Mouse (Mus musculus) stomach, embryonic 16.5 days (tissue): ENCODE results near the gene S100pbp. TPM values are rescaled to one million over a fixed set of nuclear protein-coding genes. Genes with fewer than 3 reads are reported as not detected.
A peak's percentile ranks its signal among the peaks of the same experiment; 100 is the strongest.

Source experiments
- ATAC-seq: fragments of 200-750 bp; cut with Nextera tagmentation; 2 replicates; pipeline ENCODE4 v1.8.0; 2017; ENCODE audit warnings: moderate number of reproducible peaks, moderate TSS enrichment; ENCODE audit not compliant: insufficient read depth, low FRiP score
- H3K27ac ChIP-seq: fragments of 300-500 bp; sonication (generic); 2 replicates; pipeline ENCODE4 v1.5.1; 2014; ENCODE audit warnings: low read length
- H3K27me3 ChIP-seq: fragments of 300-500 bp; sonication (generic); 2 replicates; pipeline ENCODE4 v1.6.1; 2014; ENCODE audit warnings: low read length, control low read depth, mixed read lengths; ENCODE audit not compliant: control insufficient read depth, insufficient read depth
- H3K36me3 ChIP-seq: fragments of 300-500 bp; sonication (generic); 2 replicates; pipeline ENCODE4 v1.6.1; 2014; ENCODE audit warnings: low read length; ENCODE audit not compliant: control insufficient read depth, insufficient read depth
- H3K4me1 ChIP-seq: fragments of 300-500 bp; sonication (generic); 2 replicates; pipeline ENCODE4 v1.6.1; 2014; ENCODE audit warnings: low read length, control low read depth, mixed read lengths; ENCODE audit not compliant: control insufficient read depth, insufficient read depth
- H3K4me2 ChIP-seq: fragments of 300-500 bp; sonication (generic); 2 replicates; pipeline ENCODE4 v1.6.1; 2014; ENCODE audit warnings: low read depth, low read length, mixed read lengths
- H3K4me3 ChIP-seq: fragments of 300-500 bp; sonication (generic); replicated peaks from 2 replicates; pipeline ENCODE4 v1.5.1; 2014; ENCODE audit warnings: mild to moderate bottlenecking, low read length
- H3K9ac ChIP-seq: fragments of 300-500 bp; sonication (generic); 2 replicates; pipeline ENCODE4 v1.6.1; 2014; ENCODE audit warnings: low read length
- H3K9me3 ChIP-seq: fragments of 300-500 bp; sonication (generic); replicated peaks from 2 replicates; pipeline ENCODE4 v1.6.1; 2016; ENCODE audit warnings: low read length, control low read depth; ENCODE audit not compliant: control insufficient read depth
- WGBS: fragments of 180-500 bp; shearing (Covaris S2); extraction: QIAGEN DNeasy Blood & Tissue Kit; methylation state at CpG from one replicate; pipeline ENCODE4 v1.1.7; 2014; 5-methylcytosine and 5-hydroxymethylcytosine counted together
- polyA plus RNA-seq: library from polyadenylated mRNA; unstranded; fragments of >200 nt; fragmentation: Nextera tagmentation; extraction: Ambion mirVana; gene quantifications from 2 replicates; pipeline ENCODE4 v1.2.1, GENCODE M21; 2015

The S100pbp gene
- polyA plus RNA-seq, 1 experiment from 2014 or later = 13.1 TPM

- Histone ChIP-seq H3K9me3 (no peaks in the 10 kb centered on the region), H3K4me2 (no peak overlapping the region), H3K9ac (no peak overlapping the region), H3K27ac (no peak overlapping the region), H3K27me3 (no peaks in the 10 kb centered on the region), H3K36me3 (peaks cover 18% of the 10 kb centered on the region), H3K4me1 (no peaks in the 10 kb centered on the region), H3K4me3 (no peak overlapping the region)
- no peak for ATAC-seq
- whole genome bisulfite sequencing = 69% methylated on average over 1 of the region's 1 CpGs
Measured at GRCm38 (mm10) chr4:129172529-129172928, 17.0 kb downstream of the S100pbp start.

- no peak overlapping the region for H3K4me2 ChIP-seq
- H3K9ac ChIP-seq = no peak overlapping the region
- H3K36me3 ChIP-seq = peaks cover 7% of the 10 kb centered on the region
- H3K9me3 ChIP-seq = no peaks in the 10 kb centered on the region
- H3K4me1 ChIP-seq = peaks cover 8% of the 10 kb centered on the region; the same call in 1 of the 2 replicates
- no peak overlapping the region for H3K27ac ChIP-seq
- 86% methylated on average over 4 of the region's 4 CpGs for whole genome bisulfite sequencing
- no peak overlapping the region for H3K4me3 ChIP-seq
- no peaks in the 10 kb centered on the region for H3K27me3 ChIP-seq
- ATAC-seq = no peak
Measured at GRCm38 (mm10) chr4:129161581-129162255, 27.8 kb downstream of the S100pbp start.

GRCm38 (mm10) chr4:129161076-129161475 lies 28.5 kb downstream of the S100pbp start:
- Histone ChIP-seq H3K27me3 (no peaks in the 10 kb centered on the region), H3K9me3 (no peaks in the 10 kb centered on the region), H3K36me3 (peaks cover 7% of the 10 kb centered on the region), H3K4me3 (no peak overlapping the region), H3K4me1 (peaks cover 8% of the 10 kb centered on the region; the same call in 1 of the 2 replicates), H3K9ac (no peak overlapping the region), H3K27ac (no peak overlapping the region), H3K4me2 (no peak overlapping the region)
- no peak for ATAC-seq
- WGBS = 95% methylated on average over 1 of the region's 1 CpGs

- Histone ChIP-seq H3K36me3 (no peaks in the 10 kb centered on the region), H3K4me2 (no peak overlapping the region), H3K27me3 (no peaks in the 10 kb centered on the region), H3K9me3 (no peaks in the 10 kb centered on the region), H3K27ac (no peak overlapping the region), H3K4me3 (no peak overlapping the region), H3K9ac (no peak overlapping the region), H3K4me1 (peaks cover 8% of the 10 kb centered on the region; the same call in 1 of the 2 replicates)
- no peak for ATAC-seq
- 40% methylated on average over 3 of the region's 3 CpGs for WGBS
Measured at GRCm38 (mm10) chr4:129158549-129158948, 31.0 kb downstream of the S100pbp start.

GRCm38 (mm10) chr4:129157541-129157940 lies 32.0 kb downstream of the S100pbp start:
- Histone ChIP-seq H3K27me3 (no peaks in the 10 kb centered on the region), H3K9me3 (no peaks in the 10 kb centered on the region), H3K4me1 (peaks cover 8% of the 10 kb centered on the region; the same call in 1 of the 2 replicates), H3K4me3 (no peak overlapping the region), H3K9ac (no peak overlapping the region), H3K4me2 (no peak overlapping the region), H3K27ac (no peak overlapping the region; the same call in 1 of the 2 replicates), H3K36me3 (no peaks in the 10 kb centered on the region)
- WGBS = 57% methylated on average over 5 of the region's 5 CpGs
- peak; percentile 66; the same call in 1 of the 2 replicates for ATAC-seq

- no peak overlapping the region for H3K4me3 ChIP-seq
- H3K4me2 ChIP-seq = no peak overlapping the region
- 54% methylated on average over 4 of the region's 4 CpGs for WGBS
- H3K9me3 ChIP-seq = no peaks in the 10 kb centered on the region
- H3K4me1 ChIP-seq = peaks cover 3% of the 10 kb centered on the region; the same call in 1 of the 2 replicates
- H3K36me3 ChIP-seq = 0 out of 2 replicates have a peak, but pooled peaks cover 6% of the 10 kb centered on the region
- H3K9ac ChIP-seq = no peak overlapping the region
- no peak overlapping the region for H3K27ac ChIP-seq
- H3K27me3 ChIP-seq = no peaks in the 10 kb centered on the region
- peak; percentile 37; the same call in 1 of the 2 replicates for ATAC-seq
Measured at GRCm38 (mm10) chr4:129151276-129151811, 38.2 kb downstream of the S100pbp start.

GRCm38 (mm10) chr4:129149321-129149720 lies 40.2 kb downstream of the S100pbp start:
- no peak overlapping the region for H3K4me3 ChIP-seq
- H3K36me3 ChIP-seq = 0 out of 2 replicates have a peak, but pooled peaks cover 6% of the 10 kb centered on the region
- no peak overlapping the region for H3K9ac ChIP-seq
- H3K4me2 ChIP-seq = no peak overlapping the region
- peaks cover 14% of the 10 kb centered on the region; the same call in 1 of the 2 replicates for H3K4me1 ChIP-seq
- H3K27me3 ChIP-seq = no peaks in the 10 kb centered on the region
- no peak overlapping the region for H3K27ac ChIP-seq
- ATAC-seq = no peak
- WGBS = 69% methylated on average over 1 of the region's 1 CpGs
- no peaks in the 10 kb centered on the region for H3K9me3 ChIP-seq

GRCm38 (mm10) chr4:129147552-129148103 lies 41.9 kb downstream of the S100pbp start:
- ATAC-seq = no peak
- no peak overlapping the region for H3K27ac ChIP-seq
- WGBS = 66% methylated on average over 13 of the region's 13 CpGs
- H3K4me2 ChIP-seq = 0 out of 2 replicates have a peak overlapping the region, but pooled peaks have one; percentile 5
- no peaks in the 10 kb centered on the region for H3K27me3 ChIP-seq
- H3K9ac ChIP-seq = no peak overlapping the region
- H3K9me3 ChIP-seq = no peaks in the 10 kb centered on the region
- peaks cover 14% of the 10 kb centered on the region; the same call in 1 of the 2 replicates for H3K4me1 ChIP-seq
- 0 out of 2 replicates have a peak, but pooled peaks cover 6% of the 10 kb centered on the region for H3K36me3 ChIP-seq
- H3K4me3 ChIP-seq = no peak overlapping the region

- 26% methylated on average over 2 of the region's 2 CpGs for WGBS
Measured at GRCm38 (mm10) chr4:129146392-129146791, 43.1 kb downstream of the S100pbp start.

More at GRCm38 (mm10) chr4:129146392-129146791, 43.1 kb downstream of the S100pbp start:
- H3K4me3 ChIP-seq = no peak overlapping the region
- H3K4me1 ChIP-seq = peaks cover 22% of the 10 kb centered on the region
- H3K27me3 ChIP-seq = no peaks in the 10 kb centered on the region
- no peak overlapping the region for H3K27ac ChIP-seq
- no peak overlapping the region for H3K4me2 ChIP-seq
- ATAC-seq = no peak
- H3K36me3 ChIP-seq = 0 out of 2 replicates have a peak, but pooled peaks cover 6% of the 10 kb centered on the region
- H3K9me3 ChIP-seq = no peaks in the 10 kb centered on the region
- no peak overlapping the region for H3K9ac ChIP-seq
